Mouse (Mus musculus): Measurements from ENCODE around the gene Camk1g.
A peak's percentile ranks its signal among the peaks of the same experiment; 100 is the strongest.

Gene Camk1g

DNA sequence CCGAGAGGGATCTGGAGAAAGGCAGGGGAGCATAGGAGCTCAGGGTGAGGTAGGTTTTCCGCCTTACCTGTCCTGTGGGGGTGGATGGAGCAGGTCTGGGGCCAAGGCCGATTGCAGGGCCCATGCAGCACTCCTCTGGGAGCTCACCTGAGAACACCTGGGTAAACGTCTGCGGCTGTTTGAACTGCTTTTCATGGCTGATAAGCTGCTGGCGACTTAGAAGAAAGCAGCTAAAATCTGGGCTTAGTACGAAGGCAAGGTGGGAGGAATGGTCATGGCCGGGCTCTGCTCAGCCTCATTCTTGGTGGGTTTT is 68.0 kb downstream of the Camk1g start:
- no peak for DNase-seq (ENCODE audit: low spot score in 2 of 2)

DNA sequence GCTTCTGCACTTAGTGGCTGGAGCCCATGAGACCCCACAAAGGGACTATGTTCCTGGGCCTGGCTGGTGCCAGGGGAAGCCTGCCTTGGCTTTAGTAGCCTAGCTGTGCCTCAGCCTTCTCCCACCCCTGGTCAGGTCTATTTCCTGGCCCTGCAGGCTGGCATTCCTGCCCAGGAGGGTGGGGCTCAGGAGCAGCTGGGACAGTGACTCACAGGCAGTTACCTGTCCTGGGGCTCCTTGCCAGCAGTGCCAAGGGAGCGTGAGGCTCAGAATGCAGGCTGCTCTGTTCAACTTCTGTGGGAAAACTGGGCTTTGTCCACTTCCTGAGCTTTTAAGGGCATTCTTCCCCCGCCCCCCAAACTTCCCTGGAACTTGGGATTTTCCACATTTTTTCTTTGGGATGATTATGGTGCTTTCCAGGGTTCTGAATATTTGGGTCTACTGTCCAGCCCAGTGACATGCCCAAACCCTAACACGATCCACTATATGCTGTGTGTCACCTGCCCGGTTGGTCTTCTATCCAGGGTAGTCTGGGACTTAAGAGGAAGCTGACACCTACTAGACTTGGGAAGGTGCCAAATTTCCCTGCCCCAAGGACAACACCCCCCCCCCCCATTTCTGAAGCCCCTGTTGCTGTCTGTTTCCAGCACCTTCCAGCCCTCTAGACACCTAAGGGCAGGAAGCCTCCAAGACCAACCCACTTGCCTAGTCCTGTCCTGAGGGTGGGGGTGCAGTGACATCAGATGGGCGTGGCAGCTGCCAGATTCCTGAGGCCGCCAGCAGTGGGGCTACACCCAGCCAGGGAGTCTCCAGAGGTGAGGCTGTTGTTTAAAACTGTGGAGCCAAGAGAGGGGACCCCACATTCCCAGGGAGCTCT is 68.6 kb downstream of the Camk1g start:
- no peak for DNase-seq (ENCODE audit: low spot score in 2 of 2)

DNA sequence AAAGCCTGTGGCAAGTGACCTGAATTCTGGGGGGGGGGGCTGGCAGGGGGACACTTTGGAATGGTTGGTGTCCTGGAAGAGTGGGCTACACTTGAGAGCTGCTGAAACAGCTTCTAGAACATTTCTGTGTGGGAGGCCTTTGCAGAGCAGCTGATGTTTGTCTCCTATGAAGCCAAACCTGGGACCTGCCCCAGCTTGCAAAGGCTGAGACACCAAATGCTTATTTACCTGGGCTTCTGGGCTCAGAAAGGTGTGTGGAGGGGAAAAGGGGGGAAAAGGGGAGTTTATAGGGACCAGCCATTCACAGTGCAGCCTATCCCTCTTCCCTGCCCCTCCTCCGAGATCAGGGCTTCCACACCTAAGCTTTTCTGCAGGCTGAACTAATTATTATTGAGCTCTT is 70.1 kb downstream of the Camk1g start:
- DNase-seq (ENCODE audit: low spot score in 2 of 2): no peak

DNA sequence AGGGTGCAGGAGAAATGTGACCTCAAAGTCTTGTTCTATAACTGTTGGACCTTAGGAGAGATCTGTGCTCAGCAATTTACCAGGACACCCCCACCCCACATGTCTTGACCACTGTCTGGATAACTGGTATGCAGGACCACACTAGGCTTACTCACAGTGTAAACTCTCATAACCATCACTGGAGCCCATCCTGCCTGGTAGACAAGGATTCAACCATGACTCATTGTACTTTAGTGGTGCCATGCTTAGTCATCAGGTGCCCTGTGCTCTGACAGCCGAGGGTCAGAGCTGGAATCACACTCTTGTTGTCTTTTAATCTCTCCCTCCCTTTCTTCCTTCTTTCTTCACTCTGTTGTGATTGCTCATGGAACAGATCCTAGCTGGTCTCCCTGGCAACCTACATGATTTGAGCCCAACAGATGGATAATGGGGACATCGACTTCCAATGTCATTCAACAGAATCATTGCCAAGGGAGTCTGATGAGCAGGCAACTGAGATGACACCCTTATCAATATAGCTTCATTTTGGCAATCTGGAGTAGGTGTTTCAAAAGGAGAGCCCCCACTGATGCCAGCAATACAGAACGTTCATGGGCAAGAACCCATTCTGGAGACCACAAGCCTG is 71.8 kb downstream of the Camk1g start:
- peak in 1 of 2 experiments; percentile 51 for DNase-seq (ENCODE audit: low spot score in 2 of 2)
